Mouse (Mus musculus) CH12.LX (cell line): ENCODE data around the gene Htra3. TPM values are rescaled to one million over a fixed set of nuclear protein-coding genes. Genes with fewer than 3 reads are reported as not detected.

Experiments
- DNase-seq: peaks from one replicate; pipeline ENCODE4 v3.0.0-alpha.2; 2013; ENCODE audit errors: extremely low read depth
- H3K27ac ChIP-seq: 2 replicates; pipeline ENCODE4 v1.5.1; 2012; ENCODE audit warnings: low read depth, mild to moderate bottlenecking, control low read depth, moderate library complexity; ENCODE audit not compliant: insufficient read depth
- H3K27me3 ChIP-seq: replicated peaks from 2 replicates; pipeline ENCODE3; 2012; ENCODE audit warnings: inconsistent platforms
- H3K36me3 ChIP-seq, 2 experiments: replicated peaks in 1 of 2; 2 replicates each; pipeline versions ENCODE3 to v1.6.1; 2012; ENCODE audit warnings: inconsistent platforms in 1 of 2, low read length in 1 of 2, mild to moderate bottlenecking in 1 of 2, mixed read lengths in 1 of 2, moderate library complexity in 1 of 2; ENCODE audit not compliant: control insufficient read depth in 1 of 2, insufficient read depth in 1 of 2
- H3K4me1 ChIP-seq, 2 experiments: 2 replicates each; pipeline ENCODE4 v1.6.1; 2012; ENCODE audit warnings: inconsistent platforms in 1 of 2, moderate library complexity in 1 of 2; ENCODE audit not compliant: insufficient read depth in 2 of 2, control insufficient read depth in 1 of 2
- H3K4me2 ChIP-seq: 2 replicates; pipeline ENCODE4 v1.6.1; 2012; ENCODE audit warnings: low read depth, mild to moderate bottlenecking, control low read depth; ENCODE audit not compliant: poor library complexity, insufficient read depth, severe bottlenecking
- H3K4me3 ChIP-seq, 3 experiments: fragments of 150-350 bp in 1 of 3; sonication (generic) in 1 of 3; replicated peaks in 1 of 3; 2 replicates each; pipeline versions ENCODE3 to v1.5.1; 2011 to 2012; ENCODE audit warnings: low read depth in 2 of 3, low read length in 2 of 3, mild to moderate bottlenecking in 2 of 3, moderate library complexity in 2 of 3, control low read depth in 1 of 3, improper control_type of control experiment in 1 of 3, inconsistent platforms in 1 of 3, mixed read lengths in 1 of 3; ENCODE audit not compliant: poor library complexity in 1 of 3
- H3K79me2 ChIP-seq: replicated peaks from 2 replicates; pipeline ENCODE4 v1.6.1; 2012; ENCODE audit warnings: mild to moderate bottlenecking, moderate library complexity; ENCODE audit not compliant: control insufficient read depth, poor library complexity, insufficient read depth, severe bottlenecking; ENCODE audit errors: extremely low read depth
- H3K9ac ChIP-seq: 2 replicates; pipeline ENCODE4 v1.6.1; 2012; ENCODE audit warnings: low read depth, mild to moderate bottlenecking, control low read depth, moderate library complexity; ENCODE audit not compliant: insufficient read depth
- H3K9me3 ChIP-seq: replicated peaks from 2 replicates; pipeline ENCODE3; 2012; ENCODE audit warnings: low read length, inconsistent platforms, mixed read lengths
- CTCF ChIP-seq, 2 experiments: IDR thresholded peaks in 1 of 2; conservative IDR thresholded peaks in 1 of 2; 2 replicates each; pipeline ENCODE4 v1.5.1; 2011 to 2012; ENCODE audit warnings: low read depth in 2 of 2, low read length in 2 of 2, improper control_type of control experiment in 1 of 2, inconsistent platforms in 1 of 2, mild to moderate bottlenecking in 1 of 2, moderate library complexity in 1 of 2
- HCFC1 ChIP-seq: IDR thresholded peaks from 2 replicates; pipeline ENCODE4 v1.6.1; 2012; ENCODE audit warnings: low read depth, mild to moderate bottlenecking, inconsistent platforms, low read length, improper control_type of control experiment
- MAX ChIP-seq: IDR thresholded peaks from 2 replicates; pipeline ENCODE4 v1.6.1; 2011; ENCODE audit warnings: low read length, improper control_type of control experiment
- NELFE ChIP-seq: IDR thresholded peaks from 2 replicates; pipeline ENCODE4 v1.6.1; 2011; ENCODE audit warnings: low read depth, low read length, improper control_type of control experiment
- RAD21 ChIP-seq: IDR thresholded peaks from 2 replicates; pipeline ENCODE4 v1.6.1; 2011; ENCODE audit warnings: low read depth, mild to moderate bottlenecking, low read length, improper control_type of control experiment, moderate library complexity
- SMC3 ChIP-seq: IDR thresholded peaks from 2 replicates; pipeline ENCODE4 v1.6.1; 2011; ENCODE audit warnings: low read depth, low read length, improper control_type of control experiment
- UBTF ChIP-seq: IDR thresholded peaks from 2 replicates; pipeline ENCODE4 v1.6.1; 2012; ENCODE audit warnings: low read depth, mild to moderate bottlenecking, inconsistent platforms, low read length, improper control_type of control experiment, moderate library complexity
- USF1 ChIP-seq: IDR thresholded peaks from 2 replicates; pipeline ENCODE4 v1.6.1; 2014; ENCODE audit warnings: low read depth, mild to moderate bottlenecking, inconsistent platforms, low read length, improper control_type of control experiment
- ZMIZ1 ChIP-seq: IDR thresholded peaks from 2 replicates; pipeline ENCODE4 v1.6.1; 2012; ENCODE audit warnings: low read depth, mild to moderate bottlenecking, inconsistent platforms, low read length, improper control_type of control experiment
- dilution Hi-C: fragments of 300-500 bp; cut with MboI; formaldehyde crosslinking; loops from 2 replicates; pipeline ENCODE4 v1.14.3; 2020; ENCODE audit warnings: low sequenced_read_pairs; ENCODE audit not compliant: extremely low pct_unique_long_range_greater_than_20kb, extremely low pct_ligation_motif_present
- in situ Hi-C: fragments of 300-500 bp; cut with MboI; formaldehyde crosslinking; loops from 3 replicates; pipeline ENCODE4 v1.14.3; 2019; ENCODE audit warnings: low sequenced_read_pairs, low pct_ligation_motif_present, low pct_unique_long_range_greater_than_20kb, mixed read lengths
- polyA plus RNA-seq: library from polyadenylated mRNA; unstranded; fragments of >175 nt; gene quantifications from 2 replicates; pipeline ENCODE4 v1.2.1, GENCODE M21; 2012; ENCODE audit warnings: low read depth; ENCODE audit not compliant: insufficient read length
- total RNA-seq, 2 experiments: library from RNA; depleted of rRNA; stranded (reverse); fragments of 300-350 nt in 1 of 2; fragments of >200 nt in 1 of 2; gene quantifications; 2 replicates each; pipeline ENCODE4 v1.2.3; 2012 to 2014

Htra3 gene
- total and polyA plus RNA-seq, 3 experiments, result not detected

DNA sequence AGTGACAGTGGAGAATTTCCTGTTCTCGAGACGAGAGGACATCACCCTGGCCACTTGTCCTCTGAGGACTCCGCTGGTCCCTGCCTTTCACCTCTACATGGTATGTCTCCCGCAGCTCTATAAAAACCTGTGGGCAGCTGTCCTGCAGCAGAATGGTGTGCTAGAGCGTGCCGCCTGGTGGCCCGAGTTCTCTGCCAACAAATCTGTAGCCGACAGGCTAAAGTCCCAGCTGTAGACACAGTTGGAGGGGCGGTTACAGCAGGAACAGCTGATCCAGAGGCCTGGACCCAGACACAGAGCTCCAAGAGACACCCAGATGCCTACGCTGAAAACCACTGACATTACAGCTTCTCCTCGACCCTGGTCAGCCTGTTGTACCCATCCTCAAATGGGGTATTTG lies 67.7 kb downstream of the Htra3 start:
- no peak overlapping the region for H3K4me2 ChIP-seq
- no peak for DNase-seq
- peaks cover 40 to 87% of the 10 kb centered on the region in 2 experiments for H3K36me3 ChIP-seq
- H3K9ac ChIP-seq, result no peak overlapping the region
- H3K9me3 ChIP-seq, result no peaks in the 10 kb centered on the region
- no peak overlapping the region for H3K27ac ChIP-seq
- no peaks in the 10 kb centered on the region for H3K79me2 ChIP-seq
- dilution Hi-C loops, result no loop called here
- in situ Hi-C loops, result no loop called here
- no peak overlapping the region for H3K4me3 ChIP-seq
- no peak for TF ChIP-seq SMC3
- H3K27me3 ChIP-seq, result no peaks in the 10 kb centered on the region
- H3K4me1 ChIP-seq, result peaks cover 0 to 23% of the 10 kb centered on the region in 2 experiments; a peak in 2 of 4 replicates

DNA sequence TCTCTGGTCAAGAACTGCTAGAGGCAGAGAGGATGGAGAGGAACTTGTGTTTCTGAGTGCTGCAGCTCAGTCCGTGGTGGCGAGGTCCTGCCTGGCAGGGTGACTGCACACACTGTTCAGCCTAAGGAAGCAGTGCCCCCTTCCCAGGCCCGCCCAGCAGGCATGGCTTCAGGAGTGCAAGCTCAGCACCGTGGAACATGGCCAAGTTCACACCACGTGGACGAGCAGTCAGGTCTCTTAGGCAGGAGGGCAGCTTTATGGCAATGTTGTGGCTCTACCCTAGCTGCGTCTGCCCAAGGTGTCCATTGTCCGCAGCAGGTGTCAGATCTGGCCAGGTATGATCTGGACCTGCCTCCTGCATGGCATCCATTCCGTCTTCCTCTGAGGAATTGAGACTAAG lies 68.4 kb downstream of the Htra3 start:
- Histone ChIP-seq H3K79me2 (no peaks in the 10 kb centered on the region), H3K27ac (no peak overlapping the region), H3K27me3 (no peaks in the 10 kb centered on the region), H3K4me1 (peaks cover 0 to 19% of the 10 kb centered on the region in 2 experiments; a peak in 2 of 4 replicates), H3K9ac (no peak overlapping the region), H3K36me3 (peaks cover 40 to 88% of the 10 kb centered on the region in 2 experiments), H3K4me2 (no peak overlapping the region), H3K4me3 (no peak overlapping the region), H3K9me3 (no peaks in the 10 kb centered on the region)
- dilution Hi-C loops (no loop called here), in situ Hi-C loops (no loop called here)
- no peak for TF ChIP-seq UBTF
- no peak for DNase-seq

DNA sequence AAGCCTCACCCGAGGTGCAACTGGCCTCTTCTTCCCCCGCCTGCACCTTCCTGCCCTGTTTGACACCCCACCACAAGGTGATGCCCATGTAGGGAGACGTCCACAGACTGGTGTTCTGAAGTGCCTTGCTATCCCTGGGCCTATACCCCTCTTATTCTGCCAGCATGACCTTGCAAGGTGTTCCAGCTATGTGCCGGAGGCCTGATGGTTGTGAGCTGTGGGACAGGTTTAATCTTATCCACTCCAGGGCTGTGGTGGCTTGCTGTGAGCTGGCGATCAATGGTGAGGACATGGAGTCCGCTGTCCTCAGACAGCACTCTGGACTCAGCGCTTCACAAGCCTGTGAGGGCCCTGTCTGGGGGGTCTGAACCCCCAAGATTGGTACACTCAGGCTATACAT lies 69.2 kb downstream of the Htra3 start:
- peaks cover 40 to 90% of the 10 kb centered on the region in 2 experiments for H3K36me3 ChIP-seq
- dilution Hi-C loops (no loop called here), in situ Hi-C loops (no loop called here)
- H3K27me3 ChIP-seq, result no peaks in the 10 kb centered on the region
- H3K4me3 ChIP-seq, result no peak overlapping the region
- H3K27ac ChIP-seq, result no peak overlapping the region
- H3K4me1 ChIP-seq, result peaks cover 0 to 19% of the 10 kb centered on the region in 2 experiments; a peak in 2 of 4 replicates
- DNase-seq, result no peak
- TF ChIP-seq HCFC1 (no peak), CTCF (conservative IDR thresholded peaks at IDR 0.05 in 1 of 2, IDR thresholded peaks at IDR 0.05 in 1 of 2; ENCODE audit: low read depth in 2 of 2, low read length in 2 of 2) (no peak), ZMIZ1 (no peak), RAD21 (no peak), MAX (no peak), USF1 (no peak), NELFE (no peak)
- H3K9me3 ChIP-seq, result no peaks in the 10 kb centered on the region
- H3K9ac ChIP-seq, result no peak overlapping the region
- H3K4me2 ChIP-seq, result no peak overlapping the region
- H3K79me2 ChIP-seq, result no peaks in the 10 kb centered on the region
